Mouse (Mus musculus): ENCODE results near the gene Top3b.

Gene Top3b

DNA sequence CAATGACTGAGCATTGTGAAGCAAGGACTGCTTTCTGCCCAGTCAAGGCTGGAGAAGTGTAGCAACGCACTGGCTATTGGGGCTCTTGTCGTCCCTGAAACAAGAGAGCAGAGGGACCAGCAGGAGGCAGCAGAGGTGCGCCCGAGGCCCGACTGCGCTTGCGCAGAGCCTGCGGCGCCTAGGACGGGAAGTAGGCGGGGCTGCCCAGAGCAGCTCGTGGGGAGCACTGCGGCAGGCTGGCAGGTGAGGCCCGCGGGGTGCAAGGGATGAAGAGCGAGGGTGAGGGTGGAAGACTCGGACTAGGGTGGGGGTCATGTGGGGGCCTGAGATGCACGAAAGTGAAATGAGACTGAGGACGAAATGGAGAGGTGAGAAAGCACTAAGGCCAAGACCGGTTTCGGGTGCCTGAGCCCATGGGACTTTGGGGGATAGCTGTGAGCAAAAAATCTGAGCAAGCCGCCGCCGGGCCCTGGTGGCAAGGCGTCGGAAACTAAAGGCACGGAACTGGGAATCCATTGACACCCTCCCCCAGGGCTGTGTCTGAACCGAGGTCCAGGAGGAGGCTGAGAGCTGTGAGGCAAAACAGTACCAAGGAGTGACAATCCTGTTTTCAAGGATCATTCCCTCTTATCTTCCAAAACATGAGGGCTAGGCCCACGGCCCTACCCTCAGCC, 26.0 kb downstream of the Top3b start, which contains the start of gene Ppm1f:
Gene Ppm1f, plus strand, starts transcription at position 88 of the 674 bp plus-strand sequence.
- in situ Hi-C loops (cut with MboI, MseI) = loop anchor here (25.0 kb wide), 1 partner anchor 1284 kb away; no protein-coding TSS in a partner anchor

DNA sequence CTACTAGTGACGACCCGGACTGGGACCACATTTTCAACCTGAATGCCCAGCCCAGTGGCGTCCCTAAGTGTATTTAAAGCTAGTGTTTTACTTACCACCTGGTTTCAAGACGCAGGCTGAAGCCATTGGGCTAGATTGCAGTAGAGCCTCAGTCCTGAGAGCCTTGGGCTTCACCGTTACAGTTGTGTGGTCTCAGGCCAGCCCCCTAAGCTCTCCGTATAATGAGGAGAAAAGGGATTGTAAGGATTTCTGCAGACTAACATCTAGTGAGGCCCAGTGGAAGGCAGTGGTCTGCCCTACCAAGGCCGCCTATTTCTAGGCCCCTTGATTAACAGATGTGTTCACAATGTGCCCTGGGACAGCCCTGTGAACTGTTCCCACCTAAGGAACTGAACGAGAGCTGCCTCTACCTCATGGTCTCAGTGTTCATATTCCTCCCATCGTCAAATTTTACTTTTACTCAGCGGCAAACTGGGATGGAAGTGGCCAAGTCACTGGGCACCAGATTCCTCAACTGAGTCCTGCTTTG, 26.6 kb downstream of the Top3b start:
- in situ Hi-C loops (cut with MboI, MseI) = loop anchor here (25.0 kb wide), 1 partner anchor 1285 kb away; no protein-coding TSS in a partner anchor

DNA sequence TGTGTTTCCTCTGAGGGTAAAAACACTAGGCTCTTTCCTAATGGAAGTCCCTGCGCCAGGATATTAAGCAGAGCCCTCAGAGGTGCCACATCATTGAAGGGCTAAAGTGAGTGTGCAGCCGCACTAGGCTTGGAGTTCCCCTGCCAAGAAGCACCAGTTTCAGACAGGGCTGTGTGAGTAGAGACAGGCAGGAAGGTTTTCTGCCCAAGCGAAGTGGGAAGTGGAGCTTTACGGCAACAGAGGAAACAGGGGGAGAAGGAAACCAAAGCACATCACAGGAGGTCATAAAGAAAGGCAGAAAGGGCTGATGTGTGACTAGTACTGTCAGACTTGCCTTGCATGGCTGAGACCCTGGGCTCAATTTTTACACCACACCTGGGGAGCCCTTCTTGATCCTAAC, 31.8 kb downstream of the Top3b start:
- in situ Hi-C loops (cut with MboI, MseI) = no loop called here

DNA sequence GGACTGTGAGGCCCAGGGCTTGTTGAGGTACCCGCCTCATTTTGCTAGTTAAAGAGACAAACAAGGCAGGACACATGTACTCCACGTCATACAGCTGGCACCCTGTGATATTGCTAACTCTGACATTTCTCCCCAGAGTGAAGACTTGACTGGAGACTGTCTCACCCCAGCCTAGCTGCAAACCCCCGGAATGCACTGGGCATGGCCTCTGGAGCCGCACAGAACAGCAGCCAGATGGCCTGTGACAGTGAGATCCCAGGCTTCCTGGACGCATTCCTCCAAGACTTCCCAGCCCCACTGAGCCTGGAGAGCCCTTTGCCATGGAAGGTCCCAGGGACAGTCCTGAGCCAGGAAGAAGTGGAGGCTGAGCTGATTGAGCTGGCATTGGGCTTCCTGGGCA, 32.7 kb downstream of the Top3b start:
- in situ Hi-C loops (cut with MboI, MseI) = no loop called here

DNA sequence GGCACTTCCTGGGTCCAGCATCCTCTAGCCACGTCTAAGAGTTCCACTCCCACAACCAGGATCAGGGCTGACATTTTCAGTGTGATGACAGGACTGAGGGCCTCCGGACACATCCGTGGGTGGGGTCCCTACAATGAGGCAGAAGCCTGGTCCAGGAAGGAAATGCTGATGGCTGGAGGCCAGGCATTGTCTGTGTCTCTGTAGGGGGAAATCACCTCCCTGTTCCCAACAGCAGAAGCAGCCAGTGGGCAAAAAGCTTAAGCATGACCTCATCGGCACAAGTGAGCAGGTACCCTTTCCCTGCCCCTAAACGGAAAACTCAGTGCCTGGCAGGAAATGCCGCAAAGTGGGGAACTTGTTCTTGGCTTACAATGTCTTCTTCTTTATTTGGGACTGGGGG, 37.3 kb downstream of the Top3b start:
- in situ Hi-C loops (cut with MboI, MseI) = no loop called here

DNA sequence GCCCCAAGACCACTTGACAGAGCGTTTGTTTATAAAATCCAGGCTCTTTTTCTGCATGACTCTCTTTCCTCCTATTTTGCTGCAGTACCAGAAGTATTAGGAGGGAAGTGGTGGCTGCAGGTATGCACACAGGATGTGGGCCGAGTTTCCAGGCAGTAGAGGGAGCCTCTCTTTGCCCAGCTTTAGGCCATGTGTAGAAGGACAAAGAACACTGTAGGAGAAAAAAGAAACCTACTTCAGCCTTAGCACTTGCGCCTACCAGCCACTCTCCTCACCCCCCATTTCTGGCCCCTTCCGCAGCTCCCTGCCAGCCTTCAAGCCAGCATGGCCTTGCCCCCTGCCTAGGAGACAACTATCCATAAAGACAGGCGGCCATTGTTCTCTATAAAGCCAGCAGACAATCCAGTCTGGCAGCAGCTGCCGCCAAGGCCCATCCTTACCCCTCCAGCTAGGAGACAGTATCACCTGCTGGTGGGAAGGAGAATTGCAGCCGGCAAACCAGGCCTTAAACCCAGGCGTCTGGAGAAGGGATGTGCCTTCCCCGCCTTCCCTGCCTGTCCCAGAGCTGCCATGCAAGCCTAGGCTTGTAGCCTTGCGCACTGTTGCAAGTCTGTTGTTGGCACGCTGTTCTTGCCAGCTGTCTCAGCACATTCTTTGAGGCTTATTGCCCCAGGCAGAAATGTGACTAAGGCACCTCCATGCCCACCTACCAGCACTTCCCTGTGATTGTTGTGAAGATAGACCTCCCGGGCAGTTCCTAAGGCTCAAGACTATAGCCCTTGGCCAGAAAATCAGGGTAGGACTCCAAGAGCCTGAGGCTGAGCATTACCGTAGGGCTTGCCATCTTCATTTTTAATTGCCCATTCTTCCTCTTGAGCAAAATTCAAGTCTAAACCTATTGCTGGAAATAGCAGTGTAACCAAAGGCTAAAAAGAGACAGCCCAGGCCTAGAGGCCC, 41.4 kb downstream of the Top3b start:
- in situ Hi-C loops (cut with MboI, MseI) = no loop called here

DNA sequence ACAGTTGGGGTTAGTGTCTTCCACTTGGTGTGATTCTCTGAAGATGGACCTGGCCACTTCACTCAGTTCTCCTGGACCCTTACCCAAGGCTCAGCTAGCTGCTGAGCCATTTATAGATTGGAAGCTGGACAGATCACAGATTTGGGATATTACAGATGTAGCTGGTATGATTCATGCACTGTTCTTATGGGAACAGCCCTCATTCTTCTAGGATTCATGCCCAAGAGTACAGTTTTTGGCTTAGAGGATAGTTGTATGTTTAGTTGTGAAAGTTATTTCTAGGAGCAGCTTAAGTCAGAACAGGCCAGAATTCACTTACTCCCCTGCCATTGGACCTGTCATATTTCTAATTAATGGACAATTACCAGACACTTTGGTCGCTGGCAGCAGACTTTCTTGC, 42.9 kb downstream of the Top3b start:
- in situ Hi-C loops (cut with MboI, MseI) = no loop called here

DNA sequence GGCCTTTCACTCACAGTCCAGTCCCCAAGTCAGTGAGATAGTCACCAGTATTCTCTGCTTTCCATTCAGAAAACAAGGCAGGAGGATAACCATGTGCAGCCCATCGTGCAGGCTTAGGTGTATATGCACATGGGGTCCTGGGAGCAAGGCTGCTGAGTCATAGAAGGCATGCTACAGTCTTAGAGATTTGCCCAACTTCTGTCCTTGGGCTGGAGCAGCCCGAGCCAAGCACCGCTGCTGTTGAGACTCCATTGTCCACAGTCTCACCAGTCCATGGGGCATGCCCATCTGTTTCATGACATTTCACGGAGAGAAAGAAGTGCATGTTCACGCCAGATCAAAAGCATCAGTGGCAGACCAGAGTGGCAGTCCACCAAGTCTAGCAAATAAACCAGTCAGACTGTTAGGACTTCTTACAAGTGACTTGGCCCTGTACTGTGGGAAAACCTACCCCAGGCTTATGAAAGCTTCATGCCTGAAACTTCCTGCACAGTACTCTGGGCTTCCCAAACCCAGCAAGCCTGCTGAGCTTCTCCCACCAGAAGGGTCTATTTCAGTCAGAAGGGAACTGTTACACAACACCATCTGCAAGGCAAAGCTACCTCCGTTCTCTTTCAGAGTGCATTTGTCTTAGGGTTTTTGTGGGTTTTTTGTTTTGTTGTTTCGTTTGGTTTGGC, 48.0 kb downstream of the Top3b start:
- in situ Hi-C loops (cut with MboI, MseI) = no loop called here

DNA sequence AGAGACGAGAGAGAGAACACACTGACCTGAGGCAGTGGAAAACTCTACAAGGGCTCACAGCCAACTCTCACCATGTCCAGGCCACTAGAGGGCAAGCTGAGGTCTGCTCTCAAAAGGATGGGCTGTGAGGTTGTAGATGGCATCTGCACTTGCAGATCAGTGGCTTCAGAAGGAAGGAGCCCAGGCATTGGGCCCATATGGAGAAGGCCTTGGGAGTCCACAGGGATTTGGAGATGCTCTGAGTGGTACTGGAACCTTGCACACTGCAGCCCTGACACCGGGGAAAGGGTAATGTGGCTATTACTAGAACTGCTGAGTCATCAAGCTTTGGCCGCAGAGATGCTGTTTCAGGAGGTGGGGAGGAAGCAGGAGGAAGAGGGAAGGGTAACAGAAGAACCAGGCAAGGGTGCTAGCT, 50.5 kb downstream of the Top3b start:
- in situ Hi-C loops (cut with MboI, MseI) = loop anchor here (10.0 kb wide), 1 partner anchor 236 kb away; no protein-coding TSS in a partner anchor

DNA sequence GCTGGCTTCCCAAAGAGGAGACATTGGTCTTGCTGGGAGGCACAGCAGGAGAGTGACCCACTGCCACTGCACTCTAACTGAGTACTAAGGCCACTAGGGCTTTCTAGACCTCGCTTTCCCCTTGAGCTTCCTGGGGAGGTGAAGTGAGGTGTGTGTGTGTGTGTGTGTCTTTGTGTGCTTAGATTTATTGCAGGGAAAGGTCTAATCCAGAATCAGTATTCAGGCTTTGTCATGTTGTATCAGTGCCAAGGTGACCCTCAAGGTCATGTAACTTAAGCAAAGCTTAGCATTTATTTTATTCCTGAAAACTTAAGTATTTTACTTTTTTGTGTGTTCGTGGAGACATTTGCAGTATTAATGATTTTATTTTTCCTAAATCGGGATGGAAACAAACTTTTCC, 53.9 kb downstream of the Top3b start:
- in situ Hi-C loops (cut with MboI, MseI) = loop anchor here (10.0 kb wide), 1 partner anchor 240 kb away; no protein-coding TSS in a partner anchor

DNA sequence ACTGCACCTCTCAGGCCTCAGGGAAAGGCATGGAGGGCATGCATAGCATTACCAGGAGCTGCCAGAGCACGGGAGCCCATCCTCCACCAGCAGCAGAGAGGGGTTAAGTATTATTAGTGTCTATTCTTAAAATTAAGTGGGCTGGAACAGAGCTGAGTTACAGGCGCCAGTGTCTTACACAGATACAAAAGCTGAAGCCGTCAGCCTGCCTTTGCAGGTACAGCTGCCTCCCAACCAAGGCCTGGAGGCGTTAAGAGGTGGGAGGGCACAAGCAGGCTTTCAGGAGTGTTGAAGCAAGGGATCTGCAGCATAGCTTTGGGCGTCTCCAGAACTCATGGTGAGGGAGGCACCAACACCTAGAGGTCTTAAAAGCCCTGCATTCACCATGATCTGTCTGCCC, 56.0 kb downstream of the Top3b start:
- in situ Hi-C loops (cut with MboI, MseI) = loop anchor here (10.0 kb wide), 1 partner anchor 242 kb away; no protein-coding TSS in a partner anchor

DNA sequence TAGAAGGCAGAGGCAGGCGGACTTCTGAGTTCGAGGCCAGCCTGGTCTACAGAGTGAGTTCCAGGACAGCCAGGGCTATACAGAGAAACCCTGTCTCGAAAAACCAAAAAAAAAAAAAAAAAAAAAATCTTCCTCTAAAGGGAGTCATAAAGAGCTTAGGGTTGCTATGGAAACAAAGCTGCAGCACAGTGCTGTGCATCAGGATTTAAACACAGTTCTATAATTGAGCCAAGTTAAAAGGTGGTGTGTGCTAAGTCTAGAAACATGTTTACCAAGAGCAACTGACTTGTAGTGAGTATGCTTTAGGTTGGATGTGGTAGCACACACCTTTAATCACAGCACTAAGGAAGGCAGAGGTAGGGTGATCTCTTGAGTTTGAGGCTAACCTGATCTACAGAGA, 58.4 kb downstream of the Top3b start:
- in situ Hi-C loops (cut with MboI, MseI) = loop anchor here (10.0 kb wide), 1 partner anchor 244 kb away; no protein-coding TSS in a partner anchor

DNA sequence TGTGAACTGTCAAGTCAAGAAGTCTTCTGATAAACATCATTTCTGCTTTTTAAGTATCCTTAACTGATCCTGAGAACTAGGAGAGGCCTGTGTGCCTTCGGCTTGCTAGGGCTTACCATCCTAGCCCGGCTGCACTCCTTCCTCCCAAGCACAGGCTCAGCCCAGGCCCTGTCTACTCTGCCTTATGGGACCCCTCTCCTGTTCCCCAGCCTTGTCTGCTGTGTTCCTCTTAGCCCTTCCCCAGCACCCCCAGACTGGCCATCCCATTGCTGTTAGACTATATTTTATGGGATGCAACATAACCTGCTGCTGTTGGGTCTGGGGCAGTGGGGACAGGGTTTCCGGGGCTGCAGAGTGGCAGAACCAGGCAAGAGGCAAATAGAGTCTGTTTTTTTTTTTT, 59.8 kb downstream of the Top3b start:
- in situ Hi-C loops (cut with MboI, MseI) = no loop called here

DNA sequence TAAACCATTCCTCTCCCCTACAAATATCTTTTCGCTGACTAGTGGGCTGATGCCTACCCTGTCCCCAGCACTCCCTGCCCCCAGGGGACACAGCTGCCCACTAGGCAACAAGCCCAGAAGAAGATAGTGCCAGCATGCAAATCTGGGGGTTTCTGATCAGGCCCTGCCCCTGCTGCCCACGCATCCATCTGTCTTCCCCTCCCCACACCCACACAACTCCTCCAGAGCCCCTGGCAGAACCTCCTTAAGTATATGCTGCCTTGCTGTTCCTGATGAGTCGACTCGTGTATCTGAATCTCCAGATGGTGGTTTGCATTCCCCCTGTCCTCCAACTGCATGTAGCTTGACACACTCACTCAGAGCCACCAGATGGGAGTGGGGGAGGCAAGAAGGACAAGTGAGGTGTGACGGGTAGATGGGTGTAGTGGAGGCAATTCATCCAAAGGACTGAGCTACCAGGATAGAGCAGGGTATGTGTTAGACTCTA, 60.3 kb downstream of the Top3b start:
- in situ Hi-C loops (cut with MboI, MseI) = no loop called here

DNA sequence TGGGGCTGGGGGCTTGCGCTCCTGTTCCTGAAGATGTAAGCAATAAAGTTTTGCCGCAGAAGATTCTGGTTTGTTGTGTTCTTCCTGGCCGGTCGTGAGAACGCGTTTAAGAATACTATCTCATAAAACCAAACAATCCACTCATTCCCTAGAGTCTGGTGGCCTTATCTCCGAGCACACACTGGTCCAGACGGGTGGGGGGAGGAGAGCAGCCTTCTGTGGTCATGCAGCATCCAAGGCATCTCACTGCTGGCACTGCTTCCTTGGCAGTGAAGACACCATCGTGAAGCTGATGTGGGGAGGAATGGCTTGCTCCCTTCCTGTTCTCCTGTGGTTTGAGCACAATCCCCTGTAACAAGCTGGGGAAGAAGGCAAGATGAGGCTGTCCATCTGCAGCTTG, 69.0 kb downstream of the Top3b start:
- in situ Hi-C loops (cut with MboI, MseI) = no loop called here

DNA sequence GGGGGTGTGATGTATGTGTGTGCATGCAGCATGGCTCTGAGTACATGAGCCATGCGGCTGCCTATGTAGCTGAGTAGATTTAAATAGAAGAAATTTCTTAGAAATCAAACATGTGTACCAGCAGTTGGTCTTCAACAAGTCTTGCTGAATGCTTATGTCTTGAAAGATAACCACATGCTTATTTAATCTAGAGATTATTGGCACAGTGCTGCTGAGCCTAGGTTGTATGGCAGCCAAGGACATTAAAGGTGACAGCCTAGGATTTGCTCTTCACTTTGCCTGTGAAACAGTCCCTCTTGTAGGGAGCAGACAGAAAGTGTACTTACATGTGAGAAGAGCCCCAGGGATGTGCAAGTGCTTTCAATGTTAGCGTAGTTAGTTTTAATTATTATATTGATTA, 70.5 kb downstream of the Top3b start:
- in situ Hi-C loops (cut with MboI, MseI) = no loop called here

All from T-helper 2 cell (primary cell).